Mouse (Mus musculus) thymus, postnatal 25 days (tissue): ENCODE data around the gene Ddc.
A peak's percentile ranks its signal among the peaks of the same experiment; 100 is the strongest.

Experiments used
- DNase-seq: peaks from one replicate; pipeline ENCODE4 v3.0.0; 2022

The Ddc gene

GRCm38 (mm10) chr11:11777246-11777645, 120.7 kb downstream of the Ddc start:
- no peak for DNase-seq

GRCm38 (mm10) chr11:11776822-11777174, 121.1 kb downstream of the Ddc start:
- no peak for DNase-seq

- DNase-seq: no peak
These were observed 121.7 kb downstream of the Ddc start for GRCm38 (mm10) chr11:11776071-11776821.

GRCm38 (mm10) chr11:11774893-11775292, 123.1 kb downstream of the Ddc start:
- no peak for DNase-seq

GRCm38 (mm10) chr11:11774384-11774783, 123.6 kb downstream of the Ddc start:
- no peak for DNase-seq

GRCm38 (mm10) chr11:11772196-11772595, 125.7 kb downstream of the Ddc start:
- no peak for DNase-seq

- no peak for DNase-seq
These were observed 127.3 kb downstream of the Ddc start for GRCm38 (mm10) chr11:11770691-11771090.

GRCm38 (mm10) chr11:11769281-11769680, 128.7 kb downstream of the Ddc start:
- DNase-seq: no peak

GRCm38 (mm10) chr11:11768057-11768456, 129.9 kb downstream of the Ddc start:
- no peak for DNase-seq

- DNase-seq: no peak
These were observed 131.2 kb downstream of the Ddc start for GRCm38 (mm10) chr11:11766736-11767135.

- peak; percentile 54 for DNase-seq
These were observed 131.8 kb downstream of the Ddc start for GRCm38 (mm10) chr11:11766105-11766504.

- DNase-seq: no peak
These were observed 132.5 kb downstream of the Ddc start for GRCm38 (mm10) chr11:11765414-11765813.
